Mouse (Mus musculus): ENCODE measurements around the gene 1700067K01Rik.

DNA sequence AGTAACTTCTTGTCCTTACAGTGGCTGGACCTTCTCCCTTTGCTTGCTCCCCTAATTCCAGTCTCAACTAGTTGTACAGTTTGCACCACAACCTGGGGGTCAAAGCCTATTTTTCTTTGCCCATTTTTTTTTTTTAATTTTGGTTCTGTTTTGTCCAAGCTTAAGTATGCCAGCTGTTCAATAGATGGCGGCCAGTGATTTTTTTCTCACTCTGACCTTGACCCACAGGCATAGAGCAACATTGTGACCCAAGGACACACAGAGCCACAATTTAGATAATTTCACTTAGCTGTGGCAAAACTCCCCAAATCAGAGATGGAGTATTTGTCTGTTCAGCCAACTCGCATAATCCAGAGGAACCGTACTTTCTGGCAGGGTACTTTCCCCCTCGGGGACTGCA, 30.2 kb upstream of the 1700067K01Rik start:
- no peak for TF ChIP-seq CTCF (IDR thresholded peaks at IDR 0.05; ENCODE audit: borderline replicate concordance, insufficient read depth, low read length)
- no peak; the same call in 1 of the 2 replicates for TF ChIP-seq POLR2A (IDR thresholded peaks at IDR 0.05; ENCODE audit: low read depth, low read length)
